Mouse (Mus musculus) erythroblast, embryonic 14.5 days (primary cell): ENCODE results near the gene Ercc6. TPM values are rescaled to one million over a fixed set of nuclear protein-coding genes. Genes with fewer than 3 reads are reported as not detected.
A peak's percentile ranks its signal among the peaks of the same experiment; 100 is the strongest.

Experiments used
- H3K27me3 ChIP-seq: 2 replicates; pipeline ENCODE4 v1.6.1; 2012; ENCODE audit warnings: inconsistent platforms; ENCODE audit not compliant: control insufficient read depth
- H3K36me3 ChIP-seq: 2 replicates; pipeline ENCODE4 v1.6.1; 2012; ENCODE audit warnings: mild to moderate bottlenecking, inconsistent platforms; ENCODE audit not compliant: control insufficient read depth
- H3K4me1 ChIP-seq: 2 replicates; pipeline ENCODE4 v1.6.1; 2012; ENCODE audit warnings: inconsistent platforms; ENCODE audit not compliant: control insufficient read depth
- H3K4me3 ChIP-seq: replicated peaks from 2 replicates; pipeline ENCODE3; 2012; ENCODE audit warnings: moderate library complexity, mild to moderate bottlenecking, inconsistent platforms
- H3K9me3 ChIP-seq: 2 replicates; pipeline ENCODE4 v1.6.1; 2012; ENCODE audit warnings: low read length, inconsistent platforms, mixed read lengths; ENCODE audit not compliant: control insufficient read depth
- GATA1 ChIP-seq: IDR thresholded peaks from 2 replicates; pipeline ENCODE4 v1.6.1; 2012; ENCODE audit warnings: low read length, inconsistent platforms, mixed read lengths
- TAL1 ChIP-seq: IDR thresholded peaks from 3 replicates; pipeline ENCODE4 v1.6.1; 2012; ENCODE audit warnings: low read length, inconsistent platforms, mixed read lengths
- polyA plus RNA-seq: library from polyadenylated mRNA; stranded (reverse); fragments of >175 nt; gene quantifications from 2 replicates; pipeline ENCODE4 v1.2.3, GENCODE M21; 2012

Ercc6 gene
- polyA plus RNA-seq, 1 experiment: 0.06 TPM

GRCm38 (mm10) chr14:32492521-32492920, 20.8 kb upstream of the Ercc6 start:
- H3K4me1 ChIP-seq: peaks cover 3% of the 10 kb centered on the region
- no peaks in the 10 kb centered on the region for H3K9me3 ChIP-seq
- no peaks in the 10 kb centered on the region for H3K36me3 ChIP-seq
- H3K4me3 ChIP-seq: no peak overlapping the region
- no peak for TF ChIP-seq GATA1
- TF ChIP-seq TAL1: no peak
- H3K27me3 ChIP-seq: peaks cover 24% of the 10 kb centered on the region

DNA sequence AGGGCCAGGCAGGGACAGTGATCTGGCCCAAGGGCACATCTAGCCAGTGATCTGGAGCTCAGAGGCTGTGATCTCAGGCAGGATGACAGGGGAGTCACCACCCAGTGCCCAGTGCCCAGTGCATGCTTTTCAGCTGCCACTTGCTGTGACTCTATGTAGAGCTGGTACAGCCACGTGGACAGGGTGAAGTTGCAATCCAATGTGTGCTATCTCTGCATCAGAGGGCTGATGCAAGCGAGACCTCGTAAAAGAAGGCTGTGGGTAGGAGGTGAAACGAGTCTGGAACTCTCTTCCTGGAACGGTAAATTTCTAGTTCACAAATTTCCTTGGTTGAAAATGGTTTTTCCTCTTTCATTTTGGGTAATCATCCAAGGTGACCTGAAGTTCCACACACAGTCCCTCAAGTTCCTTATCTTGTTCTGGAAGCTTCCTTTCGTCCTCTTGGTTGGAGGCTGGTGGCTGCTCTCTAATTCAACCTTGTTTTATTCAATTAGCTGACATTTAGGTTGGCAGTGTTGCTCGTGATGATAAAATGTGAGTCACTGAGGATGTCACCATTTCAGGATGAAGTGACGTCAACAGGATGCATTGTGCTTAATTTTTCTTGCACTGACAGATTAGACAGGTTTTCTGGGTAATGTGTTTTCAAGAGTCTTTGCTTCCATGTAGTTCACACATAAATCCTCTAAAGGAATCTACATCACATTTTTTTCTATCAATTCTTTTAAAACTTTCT, 17.0 kb upstream of the Ercc6 start:
- Histone ChIP-seq H3K36me3 (no peaks in the 10 kb centered on the region), H3K4me3 (no peak overlapping the region), H3K27me3 (peaks cover 24% of the 10 kb centered on the region), H3K4me1 (peaks cover 3% of the 10 kb centered on the region), H3K9me3 (no peaks in the 10 kb centered on the region)
- no peak for TF ChIP-seq GATA1
- TF ChIP-seq TAL1: no peak

DNA sequence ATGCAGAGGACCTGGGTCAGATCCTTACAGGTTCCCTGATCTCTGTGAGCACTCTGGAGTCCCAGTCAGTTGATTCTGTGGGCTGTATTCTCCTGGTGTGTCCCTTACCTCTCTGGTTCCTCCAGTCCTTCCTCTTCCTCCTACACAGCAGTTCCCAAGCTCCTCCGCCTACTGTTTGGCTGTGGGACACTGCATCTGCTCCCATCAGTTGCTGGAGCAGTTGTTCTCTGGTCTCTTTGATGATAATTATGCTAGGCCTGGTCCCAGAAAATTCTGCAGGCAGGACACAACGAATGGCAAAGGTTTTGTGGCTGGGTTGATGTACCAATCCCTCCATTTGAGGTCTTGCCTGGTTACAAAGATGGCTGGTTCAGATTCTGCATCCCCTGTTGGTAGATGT, 12.0 kb upstream of the Ercc6 start:
- Histone ChIP-seq H3K9me3 (no peaks in the 10 kb centered on the region), H3K36me3 (no peaks in the 10 kb centered on the region), H3K4me3 (no peak overlapping the region), H3K27me3 (no peaks in the 10 kb centered on the region), H3K4me1 (no peaks in the 10 kb centered on the region)
- TF ChIP-seq TAL1 (no peak), GATA1 (no peak)

DNA sequence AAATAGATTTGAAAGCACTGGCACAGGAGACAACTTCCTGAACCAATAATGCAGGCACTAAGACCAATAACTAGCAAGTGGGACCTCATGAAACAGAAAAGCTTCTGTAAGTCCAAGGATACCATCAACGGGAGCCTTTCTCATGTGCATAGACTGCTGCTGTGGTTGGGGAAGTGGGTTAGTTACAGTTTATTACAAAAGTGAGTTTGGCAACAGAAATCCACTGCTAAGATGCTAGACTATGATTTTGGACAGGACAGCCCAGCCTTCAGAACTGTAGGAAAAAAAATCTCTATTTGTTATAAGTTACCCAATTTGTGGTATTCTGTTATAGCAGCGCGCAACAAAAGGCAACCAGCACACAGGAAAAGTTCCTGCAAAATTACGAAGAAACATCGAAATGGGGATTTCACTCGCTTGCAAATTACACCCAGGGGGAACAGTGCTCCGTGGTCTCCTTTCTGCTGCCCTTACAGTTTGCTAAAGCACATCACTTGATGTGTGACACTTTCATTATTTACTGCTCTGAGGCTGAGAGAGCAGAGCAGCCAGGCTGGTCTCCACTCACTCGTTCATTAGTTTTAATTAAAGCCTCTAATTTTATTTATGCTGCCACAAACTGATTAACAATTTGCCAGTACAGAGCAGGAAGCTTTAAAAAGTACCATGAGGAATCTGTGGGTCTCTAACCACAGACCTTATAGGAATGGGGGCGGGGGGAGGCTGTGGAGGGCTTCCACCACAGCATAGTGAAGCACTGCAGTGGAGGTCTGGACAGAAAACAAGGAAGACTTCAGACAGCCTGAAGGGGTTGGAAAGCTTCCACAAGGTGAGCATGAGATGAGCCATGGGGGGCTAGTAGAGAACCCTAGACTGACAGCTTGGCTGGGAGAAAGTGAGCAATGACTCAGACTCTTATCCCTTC, 10.3 kb upstream of the Ercc6 start:
- H3K27me3 ChIP-seq: no peaks in the 10 kb centered on the region
- H3K9me3 ChIP-seq: no peaks in the 10 kb centered on the region
- no peak overlapping the region for H3K4me3 ChIP-seq
- no peaks in the 10 kb centered on the region for H3K36me3 ChIP-seq
- TF ChIP-seq TAL1 (no peak), GATA1 (no peak)
- peaks cover 8% of the 10 kb centered on the region for H3K4me1 ChIP-seq

GRCm38 (mm10) chr14:32503897-32504296, 9.4 kb upstream of the Ercc6 start:
- no peaks in the 10 kb centered on the region for H3K36me3 ChIP-seq
- TF ChIP-seq GATA1 (no peak), TAL1 (no peak)
- peaks cover 17% of the 10 kb centered on the region for H3K4me1 ChIP-seq
- no peak overlapping the region for H3K4me3 ChIP-seq
- H3K27me3 ChIP-seq: no peaks in the 10 kb centered on the region
- no peaks in the 10 kb centered on the region for H3K9me3 ChIP-seq

GRCm38 (mm10) chr14:32506329-32506728, 7.0 kb upstream of the Ercc6 start:
- no peaks in the 10 kb centered on the region for H3K36me3 ChIP-seq
- H3K27me3 ChIP-seq: no peaks in the 10 kb centered on the region
- no peaks in the 10 kb centered on the region for H3K9me3 ChIP-seq
- TF ChIP-seq TAL1 (no peak), GATA1 (no peak)
- no peak overlapping the region for H3K4me3 ChIP-seq
- H3K4me1 ChIP-seq: peaks cover 18% of the 10 kb centered on the region

- Histone ChIP-seq H3K36me3 (no peaks in the 10 kb centered on the region), H3K4me1 (peaks cover 18% of the 10 kb centered on the region), H3K27me3 (no peaks in the 10 kb centered on the region), H3K4me3 (no peak overlapping the region), H3K9me3 (no peaks in the 10 kb centered on the region)
- no peak for TF ChIP-seq GATA1
These were observed 6.1 kb upstream of the Ercc6 start for GRCm38 (mm10) chr14:32507216-32507615.

GRCm38 (mm10) chr14:32508105-32508835, 5.1 kb upstream of the Ercc6 start:
- H3K36me3 ChIP-seq: no peaks in the 10 kb centered on the region
- no peaks in the 10 kb centered on the region for H3K27me3 ChIP-seq
- H3K4me3 ChIP-seq: no peak overlapping the region
- TF ChIP-seq TAL1 (0 out of 3 replicates have a peak, but pooled peaks have one; percentile 28), GATA1 (no peak)
- H3K9me3 ChIP-seq: no peaks in the 10 kb centered on the region
- peaks cover 26% of the 10 kb centered on the region for H3K4me1 ChIP-seq
